Mouse (Mus musculus) gonadal fat pad, adult 2 months (tissue): ENCODE data around the gene Rgs8. TPM values are rescaled to one million over a fixed set of nuclear protein-coding genes. Genes with fewer than 3 reads are reported as not detected.

Experiments used
- DNase-seq: peaks from one replicate; pipeline ENCODE4 v3.0.0-alpha.2; 2012; ENCODE audit warnings: low read depth
- polyA plus RNA-seq: library from polyadenylated mRNA; depleted of rRNA; stranded (reverse); fragments of >200 nt; gene quantifications from 2 replicates; pipeline ENCODE4 v1.2.3, GENCODE M21; 2012

Gene Rgs8
- polyA plus RNA-seq, 1 experiment, result not detected

DNA sequence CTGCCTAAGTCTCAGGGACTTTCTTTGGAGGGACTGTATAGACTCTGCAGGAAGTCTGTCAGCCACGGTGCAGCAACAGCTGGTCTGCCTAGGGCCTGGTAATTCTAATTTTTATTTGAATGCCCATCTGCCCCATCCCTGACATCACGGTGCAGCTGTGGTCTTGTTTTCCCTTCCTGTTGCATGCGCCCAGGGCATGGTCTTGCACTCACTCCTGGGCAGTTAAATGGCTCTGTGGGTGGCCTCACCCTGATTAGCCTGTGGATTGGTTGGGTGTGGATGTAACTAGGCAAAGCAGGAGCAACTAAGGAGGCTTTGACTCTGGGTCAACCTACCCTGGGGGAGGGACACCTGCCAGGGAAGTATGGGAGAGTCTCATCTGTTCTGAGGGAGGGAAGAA, 52.2 kb downstream of the Rgs8 start:
- DNase-seq, result no peak

DNA sequence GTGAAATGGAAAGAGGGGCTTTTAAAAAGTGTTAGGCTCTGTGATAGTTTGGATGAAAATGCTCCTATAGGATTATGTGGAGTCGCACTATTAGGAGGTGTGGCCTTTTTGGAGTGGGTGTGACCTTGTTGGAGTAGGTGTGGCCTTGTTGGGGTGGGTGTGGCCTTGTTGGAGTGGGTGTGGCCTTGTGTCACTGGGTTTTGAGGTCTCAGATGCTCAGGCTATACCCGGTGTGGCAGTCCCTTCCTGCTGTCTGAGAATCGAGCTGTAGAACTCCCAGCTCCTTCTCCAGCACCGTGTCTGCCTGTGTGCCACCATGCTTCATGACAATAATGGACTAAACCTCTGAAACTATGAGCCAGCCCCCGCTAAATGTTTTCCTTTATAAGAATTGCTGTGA, 55.8 kb downstream of the Rgs8 start:
- DNase-seq, result no peak

DNA sequence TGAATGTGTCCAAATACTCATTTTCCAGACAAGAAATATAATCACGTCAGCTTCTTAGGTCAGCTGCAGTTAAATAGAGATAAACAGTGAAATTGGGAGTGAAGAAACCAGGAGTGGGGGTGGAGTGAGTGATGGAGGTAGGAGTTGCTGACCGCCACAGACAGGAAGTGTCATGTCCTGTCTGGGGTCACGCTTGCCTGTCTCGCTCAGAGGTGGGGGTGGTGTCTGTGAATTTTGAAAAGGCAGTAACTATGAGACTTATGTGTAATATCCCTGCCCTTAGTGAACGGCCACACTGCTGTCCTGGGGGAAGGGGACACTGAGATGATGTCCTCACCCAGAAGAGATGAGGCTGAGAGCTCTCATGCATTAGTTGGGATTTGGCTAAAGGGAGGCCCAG, 56.6 kb downstream of the Rgs8 start:
- no peak for DNase-seq

DNA sequence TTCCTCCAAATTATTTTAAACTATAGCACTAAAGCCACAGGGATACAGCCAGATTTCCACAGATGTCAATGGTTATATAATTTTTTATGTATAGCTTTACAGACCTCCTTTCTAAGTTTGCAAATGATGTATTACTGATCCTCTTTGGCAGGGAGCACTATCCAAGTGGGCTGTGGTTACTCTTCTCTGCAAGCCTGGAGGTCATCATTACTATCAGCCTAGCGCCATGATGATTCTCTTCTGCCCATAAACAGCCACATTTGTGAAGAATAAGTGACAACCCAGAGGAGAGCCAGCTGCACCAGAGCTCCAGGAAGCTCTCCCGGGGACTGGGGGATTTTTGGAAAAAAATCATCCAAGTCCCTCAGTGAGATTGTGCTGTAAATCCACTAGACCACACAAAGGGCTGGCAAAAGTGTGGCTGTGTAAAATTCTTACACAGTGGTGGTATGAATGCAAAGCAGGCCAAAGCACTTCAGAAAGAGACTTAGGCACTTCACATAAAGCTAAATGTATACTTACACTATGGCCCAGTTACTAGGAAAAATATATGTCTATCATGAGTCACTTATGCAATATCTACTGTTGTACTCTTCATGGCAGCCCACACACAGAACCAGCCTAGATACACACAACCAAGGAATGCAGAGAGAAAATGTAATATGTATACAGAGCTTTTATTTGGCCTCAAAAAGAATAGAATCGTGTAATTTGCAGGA, 58.9 kb downstream of the Rgs8 start:
- no peak for DNase-seq

DNA sequence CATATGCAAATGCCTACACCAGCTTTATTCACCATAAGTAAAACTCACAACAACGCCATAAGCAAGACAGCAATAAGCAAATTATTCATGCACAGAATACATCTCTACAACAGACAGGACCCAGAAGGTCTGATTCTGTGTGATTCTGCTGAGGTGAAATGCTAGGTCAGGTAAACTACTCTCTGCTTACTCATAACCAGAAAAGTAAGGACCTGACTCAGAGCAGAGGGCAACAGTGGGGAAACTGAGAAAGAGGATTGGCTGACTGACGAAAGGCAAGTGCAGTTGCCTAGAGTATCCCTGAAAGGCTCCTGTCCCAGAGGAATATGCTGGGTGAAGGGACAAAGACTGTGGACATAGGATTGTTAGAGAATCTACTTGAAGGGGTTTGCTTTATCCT, 59.8 kb downstream of the Rgs8 start:
- no peak for DNase-seq

GRCm38 (mm10) chr1:153717990-153718389, 65.2 kb downstream of the Rgs8 start:
- DNase-seq, result no peak

- no peak for DNase-seq
These were observed 68.1 kb downstream of the Rgs8 start for GRCm38 (mm10) chr1:153720935-153721334.

GRCm38 (mm10) chr1:153721565-153722310, 68.9 kb downstream of the Rgs8 start:
- no peak for DNase-seq

DNA sequence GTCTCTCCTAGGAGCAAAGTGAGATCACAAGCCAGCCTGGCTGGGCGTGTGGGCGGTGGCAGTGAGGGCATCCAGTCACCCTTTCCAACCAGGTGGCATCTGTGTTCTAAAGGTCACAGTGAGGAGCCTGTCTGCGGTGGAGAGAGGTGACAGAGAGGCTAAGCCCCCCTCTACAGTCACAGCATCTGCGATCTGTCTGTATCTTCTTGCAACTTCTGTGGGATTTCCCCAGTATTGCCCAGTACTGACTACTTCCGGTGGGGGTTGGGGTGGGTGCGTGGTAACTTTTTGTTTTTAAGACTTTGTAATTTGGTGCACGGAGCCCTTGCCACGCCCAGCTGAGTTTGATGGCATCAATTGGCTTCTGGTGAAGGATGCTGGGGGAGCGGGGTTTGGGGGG, 70.6 kb downstream of the Rgs8 start:
- no peak for DNase-seq

GRCm38 (mm10) chr1:153726636-153727035, 73.8 kb downstream of the Rgs8 start:
- DNase-seq, result no peak

DNA sequence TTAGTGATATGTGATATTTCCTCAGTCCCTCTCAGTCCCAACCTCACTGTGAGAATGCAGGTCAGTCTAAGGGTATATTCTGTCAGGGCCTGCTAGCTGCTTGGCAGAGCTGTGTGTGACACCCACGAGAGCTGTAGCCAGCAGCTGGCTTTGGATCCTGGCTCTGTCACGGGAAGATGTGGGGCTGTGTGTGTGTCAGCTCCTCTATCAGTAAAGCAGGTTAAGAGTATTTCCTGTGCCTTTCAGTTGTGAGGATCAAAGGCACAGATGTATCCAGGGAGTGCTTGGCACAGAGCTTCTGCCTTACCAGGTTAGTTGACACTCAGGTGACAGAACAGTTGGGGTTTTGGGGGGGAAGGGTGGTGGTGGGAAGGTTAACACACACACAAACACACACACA, 77.0 kb downstream of the Rgs8 start:
- no peak for DNase-seq

- DNase-seq, result no peak
These were observed 77.8 kb downstream of the Rgs8 start for GRCm38 (mm10) chr1:153730671-153731070.

DNA sequence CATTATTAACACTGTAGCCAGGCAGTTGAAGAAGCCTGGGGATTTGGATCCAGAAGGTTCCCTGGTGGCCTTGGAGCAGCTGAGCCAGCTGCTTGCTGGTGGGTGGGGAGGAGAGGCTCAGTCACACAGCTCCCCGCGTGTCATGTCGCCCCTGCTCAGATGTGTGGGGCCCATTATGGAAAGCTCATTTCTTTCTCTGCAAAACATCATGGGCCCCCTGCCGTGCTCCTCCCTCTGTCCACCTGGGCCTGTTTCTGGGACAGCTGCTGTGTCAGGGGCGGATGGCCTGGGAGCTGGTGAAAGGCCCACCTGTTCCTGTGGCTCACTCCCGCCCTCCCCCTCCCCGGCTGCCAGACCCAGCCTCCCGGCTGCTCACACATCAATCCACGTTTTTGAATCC, 80.4 kb downstream of the Rgs8 start:
- DNase-seq, result no peak

DNA sequence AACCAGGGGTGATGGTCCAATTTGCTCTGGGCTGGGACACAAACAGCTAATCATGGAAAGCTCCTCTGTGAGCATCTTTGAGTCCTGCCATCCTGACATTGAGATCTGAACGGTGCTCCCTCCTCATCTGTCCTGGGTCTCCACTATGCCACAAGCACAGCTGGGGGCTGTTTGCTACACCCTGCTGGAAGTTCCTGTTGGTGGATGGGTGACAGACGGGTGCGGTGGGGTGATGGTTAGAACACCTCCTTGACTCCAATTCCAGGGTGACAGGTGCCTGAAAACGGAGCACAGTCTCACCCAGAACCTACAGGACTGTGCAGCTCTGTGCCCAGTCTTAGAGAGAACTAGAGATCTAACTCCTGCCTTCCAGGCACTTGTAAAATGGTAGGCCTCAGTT, 82.0 kb downstream of the Rgs8 start:
- DNase-seq, result no peak

DNA sequence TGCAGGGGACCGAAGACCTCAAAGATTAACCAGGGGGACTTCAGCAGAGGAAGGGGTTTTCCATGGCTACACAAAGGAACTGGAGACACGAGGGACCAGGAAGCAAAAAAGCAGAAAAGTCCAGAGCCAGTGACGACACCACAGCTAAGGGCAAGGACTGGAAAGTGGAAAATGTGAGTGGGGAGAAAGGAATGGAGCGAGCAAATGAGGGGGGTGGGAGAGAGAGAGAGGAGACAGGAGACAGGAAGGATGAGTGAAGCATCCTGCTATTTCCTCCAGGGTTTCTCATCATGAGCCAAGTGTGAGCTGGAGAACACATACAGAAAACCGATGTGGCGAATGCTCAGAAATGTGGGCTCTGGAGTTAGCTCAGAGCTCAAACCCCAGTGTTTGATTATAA, 83.3 kb downstream of the Rgs8 start:
- no peak for DNase-seq

DNA sequence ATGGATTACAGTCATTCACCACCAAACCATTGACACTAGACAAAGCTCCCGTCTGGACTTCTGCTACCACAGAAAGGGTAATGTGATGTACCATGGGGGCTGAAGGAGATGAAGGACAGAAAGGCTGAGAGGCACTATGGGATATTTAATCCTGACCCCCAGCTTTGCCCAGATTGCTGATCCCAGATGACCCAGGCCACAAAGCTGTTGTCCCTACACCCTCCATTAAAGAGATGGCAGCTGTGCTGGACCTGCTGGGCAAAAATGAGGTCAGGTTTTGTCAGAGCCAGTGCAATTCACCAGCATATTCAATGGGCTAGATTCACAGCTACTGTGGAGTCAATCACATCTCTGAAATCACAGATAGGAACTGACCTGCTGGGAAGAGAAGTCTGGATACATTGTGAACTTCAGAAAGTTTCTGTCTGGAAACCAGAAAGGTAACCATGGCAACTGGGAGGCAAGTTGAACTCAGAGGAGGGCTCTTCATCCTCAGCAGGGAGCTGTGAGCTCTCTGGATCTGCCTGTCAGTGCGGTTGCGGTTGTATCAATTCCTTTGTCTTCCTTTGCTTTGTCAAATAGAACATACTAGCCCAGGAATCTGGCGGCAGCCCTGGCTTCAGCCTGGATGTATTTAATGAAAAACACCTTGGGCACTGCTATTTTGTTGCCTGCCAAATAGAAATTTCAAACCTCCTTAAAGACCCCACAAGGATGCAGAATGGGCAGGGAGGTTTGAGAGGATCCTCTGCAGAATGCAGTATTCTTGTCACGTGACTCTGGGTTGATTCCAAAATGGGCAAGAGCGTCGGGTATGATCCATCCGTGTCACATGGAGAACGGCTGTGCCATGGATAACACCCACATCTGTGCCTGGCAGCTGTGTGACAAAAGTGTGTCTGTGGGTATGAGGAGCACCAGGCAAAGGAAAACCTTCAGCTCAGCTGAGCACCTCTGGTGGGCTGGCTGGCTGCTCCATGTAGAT, 84.6 kb downstream of the Rgs8 start:
- DNase-seq, result no peak

GRCm38 (mm10) chr1:153739437-153740015, 86.7 kb downstream of the Rgs8 start:
- DNase-seq, result no peak

- no peak for DNase-seq
These were observed 87.3 kb downstream of the Rgs8 start, which contains the start of gene Rgs16 for GRCm38 (mm10) chr1:153740145-153740544. Gene Rgs16 (plus strand): TSS chr1:153740349.

- no peak for DNase-seq
These were observed 88.1 kb downstream of the Rgs8 start for GRCm38 (mm10) chr1:153740775-153741400.

- DNase-seq, result no peak
These were observed 88.9 kb downstream of the Rgs8 start for GRCm38 (mm10) chr1:153741551-153742316.
